ENCODE assay signal across 9 mouse cellular contexts in the genomic region with DNA sequence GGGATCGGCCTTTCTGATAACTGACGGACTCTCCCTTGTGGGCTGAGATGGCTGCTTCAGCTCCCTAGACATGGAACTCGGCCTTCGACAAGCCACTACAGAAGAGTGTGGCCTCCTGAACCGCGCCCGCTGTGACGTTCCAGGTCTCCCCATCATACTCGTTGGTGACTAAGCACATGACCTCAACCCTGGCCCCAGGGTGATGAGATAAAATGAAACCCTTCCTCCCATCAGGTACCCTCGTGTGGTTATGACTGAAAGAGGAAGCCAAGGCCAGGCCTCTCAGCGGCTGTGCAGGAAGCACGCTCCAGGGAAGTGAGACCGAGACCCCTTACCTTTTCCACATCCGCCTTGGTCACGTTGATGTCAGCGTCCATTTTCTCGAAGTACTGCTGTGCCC. TPM values are rescaled to one million over a fixed set of nuclear protein-coding genes. Genes with fewer than 3 reads are reported as not detected.
DNase-seq lines count a peak whose midpoint lies in the region; ATAC-seq and TF ChIP-seq lines count a peak whose summit lies in the region.
"Had no signal": no experiment of that assay in that cellular context is flagged by ENCODE, and none has a peak within 500 bp of the region (broad histone marks: within the 10 kb centered on the region; RNA-seq: fewer than 3 reads in every experiment).

No protein-coding gene starts in this region.

- 0 out of 2 replicates have a peak, but pooled peaks have one; percentile 10 for TF ChIP-seq EP300 in heart, adult 2 months (IDR thresholded peaks at IDR 0.05; ENCODE audit: insufficient read depth, low read depth, low read length)
- TF ChIP-seq EP300 in CH12.LX (IDR thresholded peaks at IDR 0.05; ENCODE audit: low read length): peak; percentile 99

- in situ Hi-C loops in CH12.LX (cut with MboI; ENCODE audit: low pct_ligation_motif_present, low pct_unique_long_range_greater_than_20kb, low sequenced_read_pairs): no loop called here

- no peak for TF ChIP-seq CTCF in heart, adult 2 months (IDR thresholded peaks at IDR 0.05)
- TF ChIP-seq CTCF in CH12.LX (conservative IDR thresholded peaks at IDR 0.05 in 1 of 2, IDR thresholded peaks at IDR 0.05 in 1 of 2; ENCODE audit: low read depth in 2 of 2, low read length in 2 of 2): peak in 1 of 2 experiments; percentile 18; a peak in 1 of 4 replicates
- TF ChIP-seq CTCF in intestine, postnatal 0 days (IDR thresholded peaks at IDR 0.05; ENCODE audit: low read depth): no peak

- peaks cover 3% of the 10 kb centered on the region for H3K4me1 ChIP-seq in heart, adult 2 months (ENCODE audit: control insufficient read depth, insufficient read depth, low read length)
- H3K4me1 ChIP-seq in CH12.LX (ENCODE audit: control insufficient read depth in 1 of 2, insufficient read depth in 2 of 2): peaks cover 35 to 95% of the 10 kb centered on the region in 2 experiments
- H3K4me1 ChIP-seq in intestine, postnatal 0 days (replicated peaks; ENCODE audit: control insufficient read depth, insufficient read depth, low read length): no peaks in the 10 kb centered on the region
- peaks cover 2% of the 10 kb centered on the region; the same call in 1 of the 2 replicates for H3K4me1 ChIP-seq in midbrain, embryonic 11.5 days (ENCODE audit: control insufficient read depth, insufficient read depth, low read length)

- peak; percentile 40 for ATAC-seq in intestine, postnatal 0 days
- ATAC-seq in neutrophil, adult 5-6 weeks (ENCODE audit: extremely low read depth, insufficient number of reproducible peaks, low FRiP score, poor library complexity, severe bottlenecking): peak; percentile 94
- ATAC-seq in midbrain, embryonic 11.5 days (ENCODE audit: low FRiP score): no peak

- no peak overlapping the region for H3K27ac ChIP-seq in heart, adult 2 months
- H3K27ac ChIP-seq in CH12.LX (ENCODE audit: insufficient read depth, low read depth): peak overlapping the region; percentile 96
- no peak overlapping the region for H3K27ac ChIP-seq in intestine, postnatal 0 days (ENCODE audit: low read depth, low read length)
- H3K27ac ChIP-seq in midbrain, embryonic 11.5 days (ENCODE audit: low read depth, low read length): no peak overlapping the region

- H3K4me2 ChIP-seq in CH12.LX (ENCODE audit: insufficient read depth, low read depth, poor library complexity, severe bottlenecking): peak overlapping the region; percentile 47
- no peak overlapping the region for H3K4me2 ChIP-seq in intestine, postnatal 0 days (replicated peaks; ENCODE audit: low read depth)
- H3K4me2 ChIP-seq in midbrain, embryonic 11.5 days: no peak overlapping the region

- TF ChIP-seq POLR2A in heart, adult 2 months (IDR thresholded peaks at IDR 0.05; ENCODE audit: insufficient read depth, low read depth, low read length): no peak
- TF ChIP-seq POLR2A in CH12.LX (IDR thresholded peaks at IDR 0.05; ENCODE audit: low read depth, low read length): peak; percentile 58

- no peaks in the 10 kb centered on the region for H3K79me2 ChIP-seq in heart, adult 2 months (replicated peaks; ENCODE audit: control insufficient read depth, insufficient read depth, low read length)
- H3K79me2 ChIP-seq in CH12.LX (replicated peaks; ENCODE audit: control insufficient read depth, extremely low read depth, insufficient read depth, poor library complexity, severe bottlenecking): peaks cover 20% of the 10 kb centered on the region

- DNase-seq in heart, adult 2 months: peak in 1 of 2 experiments; percentile 65
- no peak for DNase-seq in heart, adult 8-10 months (ENCODE audit: low spot score)
- DNase-seq in CH12.LX (ENCODE audit: extremely low read depth): peak; percentile 98
- DNase-seq in midbrain, embryonic 11.5 days (ENCODE audit: low spot score, missing footprints): no peak
- DNase-seq in gastrocnemius, adult 8-10 months (ENCODE audit: low spot score in 2 of 2): no peak
- no peak for DNase-seq in gastrocnemius, postnatal 25 days
- DNase-seq: cerebellum, adult 9-10 months had no signal

- peaks cover 8% of the 10 kb centered on the region for H3K9me3 ChIP-seq in CH12.LX (replicated peaks; ENCODE audit: low read length)
- no peaks in the 10 kb centered on the region for H3K9me3 ChIP-seq in intestine, postnatal 0 days (ENCODE audit: control insufficient read depth)
- no peaks in the 10 kb centered on the region for H3K9me3 ChIP-seq in midbrain, embryonic 11.5 days (ENCODE audit: control insufficient read depth, low read length)

- intact Hi-C loops in heart, adult 2 months (cut with DNase I): no loop called here

- WGBS in heart, adult 2 months: 69% methylated on average over 17 of the region's 17 CpGs
- 69% methylated on average over 17 of the region's 17 CpGs for WGBS in intestine, postnatal 0 days
- WGBS in midbrain, embryonic 11.5 days: 94% methylated on average over 17 of the region's 17 CpGs

- dilution Hi-C loops in CH12.LX (cut with MboI; ENCODE audit: extremely low pct_ligation_motif_present, extremely low pct_unique_long_range_greater_than_20kb, low sequenced_read_pairs): no loop called here

- no peaks in the 10 kb centered on the region for H3K36me3 ChIP-seq in heart, adult 2 months (ENCODE audit: control insufficient read depth, insufficient read depth, low read length)
- peaks cover 55 to 88% of the 10 kb centered on the region in 2 experiments for H3K36me3 ChIP-seq in CH12.LX (replicated peaks in 1 of 2; ENCODE audit: control insufficient read depth in 1 of 2, insufficient read depth in 1 of 2, low read length in 1 of 2)
- peaks cover 23% of the 10 kb centered on the region; the same call in 1 of the 2 replicates for H3K36me3 ChIP-seq in intestine, postnatal 0 days (ENCODE audit: control insufficient read depth, insufficient read depth)
- H3K36me3 ChIP-seq in midbrain, embryonic 11.5 days (ENCODE audit: control insufficient read depth, insufficient read depth, low read length): peaks cover 2% of the 10 kb centered on the region; the same call in 1 of the 2 replicates

- H3K4me3 ChIP-seq in heart, adult 2 months: no peak overlapping the region
- no peak overlapping the region for H3K4me3 ChIP-seq in CH12.LX (replicated peaks in 1 of 3; ENCODE audit: low read depth in 2 of 3, low read length in 2 of 3, poor library complexity in 1 of 3)
- no peak overlapping the region for H3K4me3 ChIP-seq in intestine, postnatal 0 days (ENCODE audit: low read depth, low read length)
- no peak overlapping the region for H3K4me3 ChIP-seq in midbrain, embryonic 11.5 days (ENCODE audit: low read depth, low read length)

- H3K9ac ChIP-seq in heart, adult 2 months (ENCODE audit: low read depth, low read length): no peak overlapping the region
- peak overlapping the region; percentile 37; the same call in 1 of the 2 replicates for H3K9ac ChIP-seq in CH12.LX (ENCODE audit: insufficient read depth, low read depth)
- no peak overlapping the region for H3K9ac ChIP-seq in intestine, postnatal 0 days (ENCODE audit: low read depth, low read length)
- no peak overlapping the region for H3K9ac ChIP-seq in midbrain, embryonic 11.5 days (ENCODE audit: low read length)

- TF ChIP-seq RAD21 in CH12.LX (IDR thresholded peaks at IDR 0.05; ENCODE audit: low read depth, low read length): peak; percentile 21

- no peaks in the 10 kb centered on the region for H3K27me3 ChIP-seq in heart, adult 2 months (ENCODE audit: control insufficient read depth, insufficient read depth, low read length)
- H3K27me3 ChIP-seq in CH12.LX (replicated peaks): no peaks in the 10 kb centered on the region
- no peaks in the 10 kb centered on the region for H3K27me3 ChIP-seq in intestine, postnatal 0 days (replicated peaks; ENCODE audit: control insufficient read depth, insufficient read depth, low read length)
- H3K27me3 ChIP-seq in midbrain, embryonic 11.5 days (ENCODE audit: control insufficient read depth, insufficient read depth, low read length): no peaks in the 10 kb centered on the region

TF ChIP-seq in CH12.LX, 34 proteins besides CTCF, POLR2A, EP300 and RAD21 (continues in another document):
- TF ChIP-seq MXI1 (IDR thresholded peaks at IDR 0.05; ENCODE audit: low read depth, low read length) (peak; percentile 88), ZNF384 (IDR thresholded peaks at IDR 0.05; ENCODE audit: low read depth, low read length) (peak; percentile 72), JUN (IDR thresholded peaks at IDR 0.05; ENCODE audit: insufficient read depth, low read depth, low read length) (peak; percentile 94), RCOR1 (conservative IDR thresholded peaks at IDR 0.05; ENCODE audit: low read depth, low read length) (peak; percentile 96), TCF12 (IDR thresholded peaks at IDR 0.05; ENCODE audit: low read depth, low read length) (peak; percentile 99), HCFC1 (IDR thresholded peaks at IDR 0.05; ENCODE audit: low read depth, low read length) (peak; percentile 55), MYC (IDR thresholded peaks at IDR 0.05; ENCODE audit: low read depth, low read length) (peak; percentile 97), MAX (IDR thresholded peaks at IDR 0.05; ENCODE audit: low read length) (peak; percentile 93), ZC3H11A (IDR thresholded peaks at IDR 0.05; ENCODE audit: low read depth, low read length) (no peak), PAX5 (IDR thresholded peaks at IDR 0.05; ENCODE audit: low read length) (no peak), E2F4 (IDR thresholded peaks at IDR 0.05; ENCODE audit: insufficient replicate concordance, low read depth, low read length) (no peak; the same call in 1 of the 2 replicates), USF2 (conservative IDR thresholded peaks at IDR 0.05; ENCODE audit: low read depth, low read length) (no peak), NRF1 (IDR thresholded peaks at IDR 0.05; ENCODE audit: low read depth, low read length) (peak; percentile 40), MAZ (IDR thresholded peaks at IDR 0.05; ENCODE audit: low read depth, low read length) (peak; percentile 86), CHD2 (IDR thresholded peaks at IDR 0.05; ENCODE audit: low read length) (peak; percentile 90), MAFK (IDR thresholded peaks at IDR 0.05; ENCODE audit: insufficient replicate concordance, low read length) (peak; percentile 89), TBP (conservative IDR thresholded peaks at IDR 0.05; ENCODE audit: low read depth, low read length) (no peak), CHD1 (IDR thresholded peaks at IDR 0.05; ENCODE audit: low read depth, low read length) (no peak)

RNA-seq across cellular contexts. Expression of gene Fnbp1, which starts 59.2 kb away (rescaled TPM):
- 10 to 100 TPM; 49.0 to 53.6 TPM for total RNA-seq in heart, adult 2 months (2021)
- 40.3 and 46.1 TPM in 2 replicates for polyA plus RNA-seq in heart, adult 2 months (2012; rRNA removed)
- 10 to 100 TPM; 47.2 to 63.1 (median 52.7) TPM for total RNA-seq in heart, adult 8-10 months (2022)
- 39.2 and 50.5 TPM in 2 replicates for total RNA-seq in CH12.LX (2012; rRNA removed)
- 20.7 and 29.6 TPM in 2 replicates for total RNA-seq in CH12.LX (2014; rRNA removed)
- 133 and 147 TPM in 2 replicates for polyA plus RNA-seq in CH12.LX (2012; ENCODE audit: insufficient read length, low read depth)
- polyA plus RNA-seq in intestine, postnatal 0 days (2015; fragmentation: Nextera tagmentation; extraction: Ambion mirVana): 10.4 and 11.8 TPM in 2 replicates
- total RNA-seq in neutrophil, adult 5-6 weeks (2017): 75.8 and 83.0 TPM in 2 replicates
- polyA plus RNA-seq in midbrain, embryonic 11.5 days (2014; fragmentation: Nextera tagmentation; extraction: Ambion mirVana): 10.8 and 11.5 TPM in 2 replicates
- total RNA-seq in gastrocnemius, adult 8-10 months (2022): 1 to 10 TPM; 4.1 to 10.0 (median 7.6) TPM
- total RNA-seq in gastrocnemius, postnatal 25 days (2021): 10 to 100 TPM; 10.1 to 10.9 TPM
